Mouse (Mus musculus): ENCODE data around the gene 4931414P19Rik. TPM values are rescaled to one million over a fixed set of nuclear protein-coding genes. Genes with fewer than 3 reads are reported as not detected.
A peak's percentile ranks its signal among the peaks of the same experiment; 100 is the strongest.

The 4931414P19Rik gene
- polyA plus RNA-seq, 1 experiment: not detected

- Histone ChIP-seq H3K4me1 (ENCODE audit: control insufficient read depth, insufficient read depth, low read length) (peaks cover 5% of the 10 kb centered on the region; the same call in 1 of the 2 replicates), H3K4me3 (ENCODE audit: insufficient read depth, low read depth, low read length) (no peak overlapping the region), H3K27ac (ENCODE audit: insufficient read depth, low read depth, low read length) (peak overlapping the region; percentile 94; the same call in 1 of the 2 replicates)
- WGBS: 35% methylated on average over 4 of the region's 4 CpGs
- no peak for TF ChIP-seq CTCF (IDR thresholded peaks at IDR 0.05; ENCODE audit: insufficient read depth, low read depth, low read length)
Observed at GRCm38 (mm10) chr14:54602613-54603012, 3.2 kb downstream of the 4931414P19Rik start.

DNA sequence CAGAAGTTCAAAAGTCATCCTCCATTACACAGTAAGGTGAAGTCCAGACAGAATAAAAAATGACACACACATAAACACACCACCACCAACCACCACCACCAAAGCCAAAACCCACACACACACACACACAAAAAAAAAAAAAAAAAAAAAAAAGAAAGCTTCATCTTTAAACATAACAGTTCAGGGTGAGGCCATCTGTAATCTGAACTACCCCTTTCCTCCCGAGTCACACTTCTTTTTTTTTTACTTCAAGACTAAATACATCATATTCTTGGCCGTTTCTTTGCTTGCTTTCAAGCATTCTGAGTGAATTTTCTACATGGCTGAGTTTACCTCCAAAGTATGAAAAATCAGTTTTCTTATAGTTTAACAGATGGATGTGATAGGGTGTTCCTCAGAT, 4.2 kb downstream of the 4931414P19Rik start:
- WGBS: 89% methylated on average over 2 of the region's 2 CpGs
- TF ChIP-seq CTCF (IDR thresholded peaks at IDR 0.05; ENCODE audit: insufficient read depth, low read depth, low read length): no peak
- TF ChIP-seq POLR2A (IDR thresholded peaks at IDR 0.05; ENCODE audit: insufficient read depth, low read depth, low read length): no peak
- Histone ChIP-seq H3K27ac (ENCODE audit: insufficient read depth, low read depth, low read length) (no peak overlapping the region), H3K4me1 (ENCODE audit: control insufficient read depth, insufficient read depth, low read length) (peaks cover 5% of the 10 kb centered on the region; the same call in 1 of the 2 replicates), H3K4me3 (ENCODE audit: insufficient read depth, low read depth, low read length) (no peak overlapping the region)

DNA sequence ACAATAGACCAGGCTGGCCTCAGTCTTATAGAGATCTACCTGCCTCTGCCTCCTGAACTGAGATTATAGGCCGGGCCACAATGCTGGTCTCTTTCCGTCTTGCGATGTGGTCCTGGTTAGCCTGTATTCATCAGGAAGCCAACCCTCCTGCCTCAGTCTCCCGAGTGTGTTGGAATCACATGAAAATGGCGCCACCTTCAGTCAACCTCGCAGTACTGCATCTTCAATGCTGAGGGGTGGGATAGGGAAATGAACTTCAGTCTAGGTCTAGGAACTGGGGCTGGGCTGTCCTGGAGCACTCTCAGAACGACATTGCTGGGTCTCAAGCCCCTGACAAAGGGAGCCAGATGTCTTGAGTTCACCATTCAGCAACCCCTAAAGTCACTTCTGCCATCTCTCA, 8.7 kb downstream of the 4931414P19Rik start:
- Histone ChIP-seq H3K27ac (ENCODE audit: insufficient read depth, low read depth, low read length) (no peak overlapping the region), H3K4me1 (ENCODE audit: control insufficient read depth, insufficient read depth, low read length) (peaks cover 13% of the 10 kb centered on the region), H3K4me3 (ENCODE audit: insufficient read depth, low read depth, low read length) (no peak overlapping the region)
- 0 out of 2 replicates have a peak, but pooled peaks have one; percentile 10 for TF ChIP-seq CTCF (IDR thresholded peaks at IDR 0.05; ENCODE audit: insufficient read depth, low read depth, low read length)
- no peak for TF ChIP-seq POLR2A (IDR thresholded peaks at IDR 0.05; ENCODE audit: insufficient read depth, low read depth, low read length)
- 83% methylated on average over 7 of the region's 7 CpGs for WGBS

GRCm38 (mm10) chr14:54594631-54595414, 11.0 kb downstream of the 4931414P19Rik start:
- 48% methylated on average over 28 of the region's 28 CpGs for WGBS
- H3K27ac ChIP-seq (ENCODE audit: insufficient read depth, low read depth, low read length): peak overlapping the region; percentile 7; the same call in 1 of the 2 replicates
- no peak for TF ChIP-seq POLR2A (IDR thresholded peaks at IDR 0.05; ENCODE audit: insufficient read depth, low read depth, low read length)
- TF ChIP-seq CTCF (IDR thresholded peaks at IDR 0.05; ENCODE audit: insufficient read depth, low read depth, low read length): no peak
- peaks cover 13% of the 10 kb centered on the region for H3K4me1 ChIP-seq (ENCODE audit: control insufficient read depth, insufficient read depth, low read length)
- H3K4me3 ChIP-seq (ENCODE audit: insufficient read depth, low read depth, low read length): peak overlapping the region; percentile 6

DNA sequence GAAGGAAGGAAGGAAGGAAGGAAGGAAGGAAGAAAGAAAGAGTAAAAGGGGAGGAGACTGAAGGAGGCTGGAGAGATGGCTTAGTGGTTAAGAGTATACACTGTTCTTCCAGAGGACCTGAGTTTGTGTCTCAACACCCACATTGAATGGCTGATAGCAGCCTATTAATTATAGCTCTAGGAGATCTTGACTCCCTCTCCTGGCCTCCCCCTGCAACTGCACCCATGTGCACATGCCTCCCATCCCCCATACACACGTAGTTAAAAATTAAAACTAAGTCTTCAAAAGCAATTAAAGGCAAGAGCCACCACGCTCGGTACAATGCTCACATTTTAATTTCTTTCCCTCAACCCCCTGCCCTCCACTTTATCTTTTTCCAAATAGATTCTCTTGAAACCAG, 11.7 kb downstream of the 4931414P19Rik start:
- Histone ChIP-seq H3K4me3 (ENCODE audit: insufficient read depth, low read depth, low read length) (no peak overlapping the region), H3K27ac (ENCODE audit: insufficient read depth, low read depth, low read length) (no peak overlapping the region), H3K4me1 (ENCODE audit: control insufficient read depth, insufficient read depth, low read length) (peaks cover 13% of the 10 kb centered on the region)
- 82% methylated on average over 3 of the region's 3 CpGs for WGBS
- TF ChIP-seq CTCF (IDR thresholded peaks at IDR 0.05; ENCODE audit: insufficient read depth, low read depth, low read length): no peak
- no peak for TF ChIP-seq POLR2A (IDR thresholded peaks at IDR 0.05; ENCODE audit: insufficient read depth, low read depth, low read length)

GRCm38 (mm10) chr14:54592319-54592934, 13.4 kb downstream of the 4931414P19Rik start:
- WGBS: 21% methylated on average over 10 of the region's 10 CpGs
- TF ChIP-seq CTCF (IDR thresholded peaks at IDR 0.05; ENCODE audit: insufficient read depth, low read depth, low read length) (no peak), POLR2A (IDR thresholded peaks at IDR 0.05; ENCODE audit: insufficient read depth, low read depth, low read length) (no peak)
- peaks cover 13% of the 10 kb centered on the region for H3K4me1 ChIP-seq (ENCODE audit: control insufficient read depth, insufficient read depth, low read length)
- H3K27ac ChIP-seq (ENCODE audit: insufficient read depth, low read depth, low read length): peak overlapping the region; percentile 3
- H3K4me3 ChIP-seq (ENCODE audit: insufficient read depth, low read depth, low read length): no peak overlapping the region

GRCm38 (mm10) chr14:54591056-54591455, 14.7 kb downstream of the 4931414P19Rik start:
- H3K27ac ChIP-seq (ENCODE audit: insufficient read depth, low read depth, low read length): no peak overlapping the region
- TF ChIP-seq CTCF (IDR thresholded peaks at IDR 0.05; ENCODE audit: insufficient read depth, low read depth, low read length) (no peak), POLR2A (IDR thresholded peaks at IDR 0.05; ENCODE audit: insufficient read depth, low read depth, low read length) (no peak)
- no peak overlapping the region for H3K4me3 ChIP-seq (ENCODE audit: insufficient read depth, low read depth, low read length)
- H3K4me1 ChIP-seq (ENCODE audit: control insufficient read depth, insufficient read depth, low read length): peaks cover 13% of the 10 kb centered on the region
- WGBS: 94% methylated on average over 16 of the region's 16 CpGs

DNA sequence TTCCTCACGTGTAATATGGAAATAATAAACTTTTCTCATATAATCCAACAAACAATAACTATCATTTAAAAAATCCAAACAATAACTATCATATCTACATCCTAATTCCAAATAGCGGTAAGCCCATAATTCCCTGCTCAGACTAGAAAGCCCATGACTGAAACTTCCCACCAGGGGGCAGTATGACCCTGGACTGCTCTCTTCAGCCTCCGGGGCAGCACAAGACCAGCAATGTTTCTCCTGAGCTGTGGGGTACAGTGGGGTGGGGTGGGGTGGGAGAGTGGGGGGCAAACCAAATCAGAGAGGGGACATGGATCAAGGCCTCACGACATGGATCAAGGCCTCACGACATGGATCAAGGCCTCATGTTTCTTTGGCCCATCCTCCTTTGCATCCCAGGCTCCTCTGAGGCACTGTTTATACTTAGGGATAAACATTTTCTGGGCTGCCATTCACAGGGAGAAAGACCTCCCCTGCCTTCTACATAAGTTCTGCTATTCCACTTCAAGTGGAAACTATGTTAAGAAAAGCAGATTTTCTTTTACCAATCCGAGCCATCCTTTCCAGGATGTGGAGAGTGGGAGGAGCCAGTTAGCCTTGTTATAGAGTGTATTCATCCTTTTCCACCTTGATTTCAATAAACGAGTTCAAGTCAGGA, 22.0 kb downstream of the 4931414P19Rik start:
- Histone ChIP-seq H3K4me1 (ENCODE audit: control insufficient read depth, insufficient read depth, low read length) (no peaks in the 10 kb centered on the region), H3K4me3 (ENCODE audit: insufficient read depth, low read depth, low read length) (no peak overlapping the region), H3K27ac (ENCODE audit: insufficient read depth, low read depth, low read length) (no peak overlapping the region)
- TF ChIP-seq POLR2A (IDR thresholded peaks at IDR 0.05; ENCODE audit: insufficient read depth, low read depth, low read length) (no peak), CTCF (IDR thresholded peaks at IDR 0.05; ENCODE audit: insufficient read depth, low read depth, low read length) (no peak)
- 36% methylated on average over 7 of the region's 7 CpGs for WGBS

GRCm38 (mm10) chr14:54582536-54582935, 23.3 kb downstream of the 4931414P19Rik start:
- H3K4me1 ChIP-seq (ENCODE audit: control insufficient read depth, insufficient read depth, low read length): no peaks in the 10 kb centered on the region
- 94% methylated on average over 9 of the region's 9 CpGs for WGBS

More at GRCm38 (mm10) chr14:54582536-54582935, 23.3 kb downstream of the 4931414P19Rik start:
- no peak for TF ChIP-seq POLR2A (IDR thresholded peaks at IDR 0.05; ENCODE audit: insufficient read depth, low read depth, low read length)
- TF ChIP-seq CTCF (IDR thresholded peaks at IDR 0.05; ENCODE audit: insufficient read depth, low read depth, low read length): no peak
- H3K27ac ChIP-seq (ENCODE audit: insufficient read depth, low read depth, low read length): no peak overlapping the region
- no peak overlapping the region for H3K4me3 ChIP-seq (ENCODE audit: insufficient read depth, low read depth, low read length)

Data from olfactory bulb, adult 2 months (tissue).